Mouse (Mus musculus) adrenal gland, postnatal 10 days (tissue): ENCODE data around the gene Gpr18. TPM values are rescaled to one million over a fixed set of nuclear protein-coding genes. Genes with fewer than 3 reads are reported as not detected.

Source experiments
- DNase-seq: peaks from one replicate; pipeline ENCODE4 v3.0.0; 2021; ENCODE audit warnings: mixed read lengths
- total RNA-seq, 2 experiments: library from RNA; stranded (reverse); gene quantifications; 2 replicates each; pipeline ENCODE4 v1.2.3; 2021

Gene Gpr18
- total RNA-seq, 2 experiments from 2014 or later: 1.2 TPM

DNA sequence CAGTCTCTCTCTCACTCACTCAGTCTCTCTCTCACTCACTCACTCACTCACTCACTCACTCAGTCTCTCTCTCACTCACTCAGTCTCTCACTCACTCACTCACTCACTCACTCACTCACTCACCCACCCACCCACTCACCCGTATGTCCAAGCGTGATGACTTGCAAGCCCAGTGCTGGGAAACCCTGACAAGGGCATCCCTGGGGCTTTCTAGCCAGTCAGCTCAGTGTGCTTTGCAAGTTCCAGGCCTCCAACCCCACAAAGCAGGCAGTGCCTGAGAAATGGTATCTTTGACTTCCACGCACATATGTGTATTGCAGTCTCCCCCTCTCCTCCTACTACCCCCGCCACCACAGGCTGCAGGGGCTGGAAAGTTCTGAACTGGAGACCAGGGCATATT is 6.4 kb upstream of the Gpr18 start:
- no peak for DNase-seq

DNA sequence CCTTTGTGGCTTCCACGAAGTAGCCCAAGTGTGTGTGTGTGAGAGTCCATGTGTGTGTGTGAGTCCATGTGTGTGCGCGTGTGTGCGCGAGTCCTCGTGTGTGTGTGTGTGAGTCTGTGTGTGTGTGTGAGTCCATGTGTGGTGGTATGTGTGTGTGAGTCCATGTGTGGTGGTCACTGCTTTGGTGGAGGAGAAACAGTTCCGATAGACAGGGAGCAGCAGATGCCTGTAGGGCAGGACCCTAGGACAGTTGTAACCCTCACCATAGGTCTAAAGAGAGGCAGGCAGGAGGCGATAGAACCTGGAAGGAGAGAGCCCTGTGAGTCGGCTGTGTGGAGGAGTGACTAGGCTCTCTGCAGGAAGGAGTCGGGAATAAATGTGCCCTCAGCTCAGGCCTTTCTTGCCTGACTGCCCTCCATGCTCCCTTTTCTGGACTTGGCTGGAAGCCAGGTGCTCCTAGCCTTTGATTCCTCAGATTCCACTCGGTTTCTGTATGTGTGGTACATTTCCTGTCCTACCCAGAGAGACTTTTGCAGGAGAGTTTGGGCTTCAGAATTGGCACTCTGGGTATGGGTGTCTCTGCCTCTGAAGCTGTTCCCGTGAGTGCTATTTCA is 5.0 kb upstream of the Gpr18 start:
- DNase-seq: peak; percentile 46

DNA sequence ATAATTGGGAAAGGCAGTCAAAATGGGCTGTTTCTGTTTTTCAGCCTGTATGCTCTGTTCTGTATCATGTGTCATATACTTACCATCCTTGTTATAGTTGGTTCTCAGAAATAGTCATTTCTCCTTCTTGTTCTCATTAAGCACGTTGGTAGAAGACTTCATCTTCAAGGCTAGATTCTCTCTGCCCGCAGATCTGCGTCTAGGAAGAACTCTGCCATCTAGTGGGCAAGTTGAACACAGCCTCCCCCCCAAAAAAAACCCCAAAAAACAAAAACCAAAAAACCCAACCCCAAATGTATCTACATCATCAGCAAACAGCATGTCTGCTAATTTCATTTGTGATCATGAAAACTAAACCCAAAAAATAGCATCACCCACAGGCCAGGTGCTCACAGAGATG is 4.2 kb upstream of the Gpr18 start:
- DNase-seq: no peak

DNA sequence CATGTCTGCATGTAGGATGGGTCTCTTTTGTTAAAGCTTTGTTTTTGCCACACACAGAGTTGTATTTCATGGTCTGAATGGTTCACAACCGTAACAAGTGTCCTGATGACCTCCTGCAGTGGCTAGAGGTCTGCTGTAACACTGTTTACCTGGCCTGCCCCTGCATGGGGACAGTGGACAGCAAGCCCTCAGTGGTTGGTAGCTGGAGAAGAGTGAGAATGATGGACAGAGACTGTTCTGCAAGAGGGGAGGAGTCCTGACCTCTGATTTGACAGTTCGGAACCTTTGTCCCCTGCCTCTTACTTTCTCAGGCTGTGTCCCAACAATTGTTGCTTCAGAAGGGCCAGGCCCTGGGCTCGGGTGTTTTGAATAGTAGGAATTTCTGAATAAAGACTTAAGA is 2.7 kb upstream of the Gpr18 start:
- DNase-seq: no peak

DNA sequence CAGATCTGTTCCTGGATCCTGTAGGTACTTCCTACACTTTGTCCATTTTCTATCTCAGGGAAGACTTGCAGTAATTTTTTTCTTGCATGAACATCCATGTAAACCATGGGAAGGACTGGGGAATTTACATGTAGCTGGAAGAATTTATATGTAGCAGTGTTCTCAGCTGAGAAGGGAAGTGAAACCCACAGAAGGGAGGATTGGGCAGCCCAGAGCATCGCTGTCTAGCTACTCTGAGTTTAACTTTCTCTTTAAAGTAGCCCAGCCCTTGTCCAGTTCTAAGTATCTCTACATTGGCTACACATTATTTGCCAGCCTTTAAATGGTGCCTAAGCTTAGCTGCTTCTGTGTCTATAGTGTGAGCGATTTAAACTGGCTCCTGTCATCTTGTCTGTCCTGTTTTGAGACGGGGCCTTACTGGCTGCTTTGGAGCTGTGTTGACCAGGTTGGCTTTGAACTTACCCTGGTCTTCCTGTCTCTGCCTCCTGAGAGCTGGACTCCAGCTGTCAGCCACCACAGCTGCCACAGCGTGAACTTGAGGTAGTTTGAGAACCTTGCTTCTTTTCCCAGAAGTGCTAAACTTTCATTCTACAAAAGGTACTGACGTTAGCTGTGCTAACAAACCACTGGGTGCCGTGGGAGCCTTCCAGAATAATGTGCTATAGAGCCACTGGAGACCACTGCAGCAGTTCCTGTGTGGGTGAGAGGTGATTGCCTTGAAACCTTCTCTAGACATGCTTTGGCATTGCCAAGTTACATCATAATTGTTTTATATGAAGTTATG is 922 bp upstream of the Gpr18 start:
- no peak for DNase-seq

DNA sequence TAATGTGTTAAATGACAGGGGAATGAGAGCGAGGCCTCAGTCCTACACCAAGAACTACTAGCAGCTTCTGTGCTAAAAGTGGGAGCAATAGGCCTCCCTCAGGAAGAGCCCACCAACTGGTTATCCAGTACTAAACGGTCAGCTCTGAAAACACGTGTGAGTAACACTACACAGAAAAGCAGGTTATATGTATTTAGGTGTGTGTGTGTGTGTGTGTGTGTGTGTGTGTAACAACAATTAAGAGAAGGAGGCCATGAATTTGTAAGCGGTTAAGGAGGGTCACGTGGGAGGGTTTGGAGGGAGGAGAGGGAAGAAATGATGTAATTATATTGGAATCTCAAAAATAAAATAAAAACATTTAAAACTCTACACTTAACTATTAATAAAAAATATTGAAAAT is 438 bp downstream of the Gpr18 start:
- no peak for DNase-seq

DNA sequence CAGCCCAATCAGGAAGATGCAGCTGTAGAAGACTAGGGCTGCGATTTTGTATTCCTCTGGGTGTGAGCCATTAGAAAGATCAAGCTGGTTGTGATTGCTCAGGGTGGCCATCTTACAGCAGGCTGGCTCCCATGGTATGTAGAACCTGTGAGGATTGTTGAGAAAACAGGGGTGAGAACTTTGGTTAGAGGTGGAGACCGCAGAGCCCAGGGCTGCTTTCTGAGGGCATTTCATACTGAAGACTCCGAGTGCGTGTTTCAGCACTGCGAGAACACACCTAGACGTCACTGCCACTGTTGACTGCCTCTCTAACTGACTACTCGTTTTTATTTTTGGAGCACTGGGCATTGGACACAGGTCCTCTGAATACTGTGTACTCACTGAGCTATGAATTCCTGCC is 3.1 kb downstream of the Gpr18 start:
- DNase-seq: no peak

DNA sequence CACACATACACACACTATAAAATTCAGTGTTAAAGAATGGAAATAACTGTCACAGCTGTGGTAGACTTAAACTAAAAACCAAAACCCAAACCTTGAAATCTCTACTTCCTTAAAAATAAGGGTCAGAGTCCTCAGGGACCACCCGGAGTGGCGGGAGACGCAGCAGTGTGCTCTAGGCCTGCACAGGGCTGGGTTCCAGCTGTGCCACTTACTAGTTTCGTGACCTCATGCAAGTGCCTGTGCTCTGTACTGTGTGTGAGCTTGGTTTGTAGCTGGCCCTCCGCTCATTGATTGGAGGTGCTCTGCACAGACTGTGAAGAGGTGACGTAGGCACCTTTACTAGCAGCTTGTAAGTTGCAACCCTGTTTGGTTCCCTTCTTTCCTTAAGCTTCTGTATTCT is 5.7 kb downstream of the Gpr18 start:
- DNase-seq: no peak

DNA sequence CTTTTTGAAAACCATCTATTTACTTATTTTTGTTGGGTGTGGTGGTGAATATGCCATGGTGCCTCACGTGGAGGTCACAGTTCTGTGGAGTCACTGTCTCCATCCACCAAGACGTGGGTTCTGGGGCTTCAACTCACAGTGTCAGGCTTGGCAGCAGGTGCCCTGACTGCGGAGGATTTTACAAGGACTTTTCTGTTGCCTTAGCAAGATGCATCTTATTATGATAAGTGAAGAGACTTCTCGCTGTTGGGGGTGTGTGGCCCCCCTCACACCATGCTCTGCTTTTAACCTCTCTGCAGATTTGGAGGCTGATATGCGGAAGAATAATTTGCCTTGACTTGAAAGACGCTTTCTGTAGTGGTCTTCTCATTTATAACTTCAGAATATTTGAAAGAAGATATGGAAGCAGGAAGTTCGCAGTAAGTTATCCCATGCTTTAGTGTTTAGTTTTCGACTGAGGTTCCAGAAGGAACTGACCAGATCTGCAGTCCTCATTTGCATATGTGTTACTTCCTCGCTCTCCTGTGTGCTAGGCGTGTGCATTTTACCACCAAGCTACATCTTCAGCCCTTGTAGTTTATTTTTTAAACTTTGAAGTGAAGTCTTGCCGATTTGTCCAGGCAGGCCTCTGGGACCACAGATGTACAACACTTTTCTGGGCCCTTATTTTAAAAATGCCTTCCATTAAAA is 8.4 kb downstream of the Gpr18 start:
- no peak for DNase-seq

DNA sequence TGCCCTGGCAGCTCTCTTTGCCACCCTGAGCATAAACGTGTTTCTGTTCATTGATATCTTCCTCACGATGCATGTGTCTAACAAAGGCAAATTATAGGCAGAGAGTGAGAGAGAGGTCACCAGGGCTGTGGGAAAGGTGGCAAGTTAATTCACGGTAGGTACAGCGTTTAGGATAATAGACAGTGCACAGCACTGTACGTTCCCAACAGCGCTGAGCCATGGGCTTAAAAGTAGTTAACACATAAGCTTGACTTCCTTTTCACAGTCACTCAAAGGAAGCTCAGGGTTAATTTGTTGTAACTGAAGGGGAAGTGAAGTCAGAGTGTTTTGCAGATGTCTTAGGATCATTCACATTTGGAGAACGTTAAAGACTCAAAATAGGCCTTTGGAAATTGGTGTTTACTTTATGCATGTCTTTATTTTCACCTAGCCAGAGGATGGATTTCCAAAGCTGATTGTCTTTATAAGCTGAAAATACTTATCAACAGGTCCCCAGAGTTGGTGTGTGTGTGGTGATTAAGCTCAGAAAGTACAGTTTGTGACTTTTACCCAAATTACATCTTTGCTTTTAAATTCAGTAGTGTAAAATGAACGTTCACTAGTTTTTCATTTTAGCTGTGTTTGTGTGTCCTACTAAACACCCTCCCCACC is 9.1 kb downstream of the Gpr18 start:
- DNase-seq: no peak

DNA sequence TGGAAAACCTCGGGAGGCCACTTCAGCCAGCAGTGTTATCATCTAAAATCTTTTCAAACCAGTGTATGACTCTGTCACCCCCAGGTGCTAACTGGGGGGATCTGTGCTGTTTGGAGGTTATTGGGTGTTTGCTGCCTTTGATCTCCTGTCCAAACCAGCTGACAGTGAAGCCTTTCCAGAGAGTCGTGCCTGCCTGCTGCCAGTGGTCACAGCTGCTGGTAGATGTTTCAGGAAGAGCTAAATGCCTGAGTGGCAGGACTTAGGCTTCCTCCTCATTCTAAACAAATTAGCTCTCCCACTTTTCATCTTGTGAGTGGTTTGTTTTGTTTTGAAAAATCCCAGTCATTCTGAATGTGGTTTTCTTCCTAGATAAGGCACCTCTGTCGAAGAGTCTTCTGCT is 10.8 kb downstream of the Gpr18 start:
- DNase-seq: no peak

DNA sequence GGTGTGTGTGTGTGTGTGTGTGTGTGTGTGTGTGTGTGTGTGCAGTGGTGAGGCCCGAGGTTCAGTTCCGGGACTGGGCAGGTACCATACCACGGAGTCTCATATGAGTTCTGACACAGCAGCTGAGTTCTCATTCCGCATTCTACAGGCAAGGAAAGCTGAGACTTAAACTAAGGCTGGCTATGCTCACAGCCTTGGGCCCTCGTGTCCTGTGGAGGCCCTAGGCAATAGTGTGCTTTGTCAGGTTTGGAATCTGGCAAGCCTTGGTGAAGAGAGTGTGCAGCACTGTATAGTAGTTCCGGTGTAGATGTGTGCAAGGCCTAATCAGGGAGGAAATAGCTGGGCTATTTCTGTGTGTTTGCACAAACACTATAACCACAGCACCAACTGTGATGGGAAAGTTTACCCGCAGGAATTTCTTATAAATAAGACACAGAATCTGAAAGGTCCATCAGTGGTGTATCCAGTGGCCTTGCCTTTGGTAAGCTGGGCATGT is 12.2 kb downstream of the Gpr18 start:
- no peak for DNase-seq

DNA sequence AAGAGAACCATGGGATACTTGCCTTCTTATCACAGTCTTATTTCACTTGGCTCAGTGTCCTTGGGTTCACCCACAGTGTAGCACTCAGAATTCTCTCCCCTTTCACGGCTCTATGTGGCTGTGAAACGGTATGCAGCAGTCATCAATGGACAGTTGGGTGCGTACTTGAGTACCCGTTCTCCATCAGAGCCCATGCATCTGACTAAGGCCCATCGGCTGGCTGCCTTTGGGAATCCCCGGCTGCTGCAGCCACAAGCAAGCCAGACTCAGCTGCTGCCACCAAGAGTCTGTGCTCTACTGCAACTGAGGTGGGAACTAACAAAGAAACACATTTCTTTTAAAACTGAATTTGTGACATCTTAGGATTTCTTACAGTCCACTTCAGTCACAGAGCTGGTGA is 14.1 kb downstream of the Gpr18 start:
- DNase-seq: no peak

DNA sequence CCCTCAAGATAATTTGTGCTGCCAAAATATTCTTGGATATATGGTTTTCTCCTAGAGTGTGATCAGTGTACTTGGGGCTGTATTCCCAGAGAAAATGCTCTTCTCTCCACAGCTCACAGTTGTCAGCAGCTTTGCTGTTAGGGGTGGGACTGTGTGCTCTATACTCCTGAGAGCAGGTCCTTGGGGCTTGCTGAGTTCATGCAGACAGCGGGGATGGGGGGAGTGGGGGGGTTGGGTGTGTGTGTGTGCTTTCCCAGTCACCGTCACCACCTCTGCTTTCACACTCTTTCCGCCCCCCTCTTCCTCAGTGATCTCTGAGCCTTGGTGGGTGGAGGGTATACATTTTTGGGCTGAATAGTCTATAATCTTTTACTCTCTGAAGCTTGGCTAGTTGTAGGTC is 16.5 kb downstream of the Gpr18 start:
- DNase-seq: no peak

DNA sequence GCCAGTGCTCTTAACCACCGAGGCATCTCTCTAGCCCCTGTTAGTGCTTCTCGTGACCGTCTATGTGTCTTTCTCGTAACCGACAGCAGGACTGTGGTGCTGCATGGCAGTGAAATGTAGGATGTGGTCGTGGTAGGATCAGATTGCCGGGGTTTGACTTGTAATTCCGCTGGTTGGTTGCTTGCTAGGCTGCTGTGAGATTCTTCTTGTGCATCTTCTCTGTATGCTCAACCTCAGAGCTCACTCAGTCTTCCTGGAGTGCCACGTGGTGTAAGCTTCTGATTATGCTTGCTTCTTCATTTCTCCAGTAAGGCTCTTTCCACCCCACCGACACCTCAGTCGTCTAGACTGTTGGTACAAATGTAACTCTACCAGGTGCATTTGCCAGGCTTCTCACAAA is 17.1 kb downstream of the Gpr18 start:
- no peak for DNase-seq

DNA sequence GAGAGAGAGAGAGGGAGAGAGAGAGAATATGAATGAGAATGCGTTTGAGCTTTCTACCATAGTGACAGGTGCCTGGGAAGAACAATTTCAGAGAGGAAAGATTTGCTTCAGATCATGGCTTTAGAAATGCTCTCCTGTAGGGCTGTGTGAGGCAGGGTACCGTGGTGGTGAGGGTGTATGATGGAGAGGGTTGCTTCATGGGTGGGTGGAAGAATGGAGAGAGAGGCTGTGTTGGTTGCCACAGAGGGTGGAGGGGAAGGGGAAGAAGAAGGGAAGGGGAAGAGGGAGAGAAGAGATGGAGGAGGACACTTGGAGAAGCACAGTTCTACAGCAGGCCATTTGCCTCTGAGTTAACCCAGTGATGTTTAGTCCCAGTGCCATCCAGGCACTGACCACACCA is 17.8 kb downstream of the Gpr18 start:
- DNase-seq: no peak

DNA sequence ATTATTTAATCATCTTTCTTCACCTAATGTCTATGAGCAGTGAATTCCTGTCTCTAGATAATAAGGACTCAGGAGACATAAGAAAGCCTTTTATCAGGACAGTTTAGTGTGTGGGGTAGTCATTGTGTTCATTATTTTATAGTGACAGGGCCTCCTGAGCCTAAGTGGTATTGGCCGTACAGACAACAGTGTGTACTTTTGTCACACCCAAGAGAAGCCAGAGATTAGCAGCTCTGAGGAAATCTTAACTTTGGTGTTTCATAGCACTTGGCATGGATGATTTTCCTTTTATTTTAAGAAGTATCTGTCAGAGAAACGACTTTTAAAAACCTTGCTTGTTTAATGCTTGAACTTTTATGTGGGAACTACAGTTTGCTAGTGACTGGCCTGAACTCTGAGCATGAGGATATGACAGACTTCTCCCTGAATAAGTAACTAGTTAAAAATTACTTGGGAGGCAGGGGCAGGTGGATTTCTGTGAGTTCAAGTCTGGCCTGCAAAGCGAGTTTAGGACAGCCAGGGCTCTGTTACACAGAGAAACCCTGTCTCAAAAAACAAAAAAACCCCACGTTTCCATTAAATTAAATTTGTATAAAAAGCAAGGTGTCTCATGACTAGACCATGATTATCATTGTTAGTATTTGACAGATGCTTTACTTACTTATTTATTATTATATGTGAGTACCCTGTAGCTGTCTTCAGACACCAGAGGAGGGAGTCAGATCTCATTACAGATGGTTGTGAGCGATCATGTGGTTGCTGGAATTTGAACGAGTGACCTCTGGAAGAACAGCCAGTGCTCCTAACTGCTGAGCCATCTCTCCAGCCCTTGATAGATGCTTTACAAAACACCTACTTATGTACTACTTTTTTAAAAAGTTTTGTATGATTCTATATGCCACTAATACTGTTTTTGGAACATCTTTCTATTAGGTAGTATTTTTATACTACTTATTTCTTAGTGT is 19.2 kb downstream of the Gpr18 start:
- DNase-seq: no peak

DNA sequence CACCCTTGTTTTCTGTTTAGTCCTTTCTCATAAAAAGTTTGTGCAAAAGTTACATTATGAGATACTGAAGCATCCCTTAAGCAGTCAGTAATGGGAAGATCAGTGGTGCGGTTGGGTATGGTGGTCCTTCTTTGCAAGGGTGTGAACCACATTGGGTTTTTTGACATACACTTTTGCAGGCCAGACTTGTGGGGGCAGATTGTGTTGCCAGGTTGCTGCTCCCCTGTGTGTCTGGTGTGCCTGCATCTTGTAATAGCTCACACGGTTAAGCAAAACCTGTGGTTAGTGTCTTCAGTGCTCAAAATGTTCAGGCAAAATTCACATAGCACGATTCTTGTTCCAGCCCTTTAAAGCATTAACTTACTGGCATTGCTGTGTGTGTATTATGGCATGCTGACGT is 20.3 kb downstream of the Gpr18 start:
- DNase-seq: no peak

DNA sequence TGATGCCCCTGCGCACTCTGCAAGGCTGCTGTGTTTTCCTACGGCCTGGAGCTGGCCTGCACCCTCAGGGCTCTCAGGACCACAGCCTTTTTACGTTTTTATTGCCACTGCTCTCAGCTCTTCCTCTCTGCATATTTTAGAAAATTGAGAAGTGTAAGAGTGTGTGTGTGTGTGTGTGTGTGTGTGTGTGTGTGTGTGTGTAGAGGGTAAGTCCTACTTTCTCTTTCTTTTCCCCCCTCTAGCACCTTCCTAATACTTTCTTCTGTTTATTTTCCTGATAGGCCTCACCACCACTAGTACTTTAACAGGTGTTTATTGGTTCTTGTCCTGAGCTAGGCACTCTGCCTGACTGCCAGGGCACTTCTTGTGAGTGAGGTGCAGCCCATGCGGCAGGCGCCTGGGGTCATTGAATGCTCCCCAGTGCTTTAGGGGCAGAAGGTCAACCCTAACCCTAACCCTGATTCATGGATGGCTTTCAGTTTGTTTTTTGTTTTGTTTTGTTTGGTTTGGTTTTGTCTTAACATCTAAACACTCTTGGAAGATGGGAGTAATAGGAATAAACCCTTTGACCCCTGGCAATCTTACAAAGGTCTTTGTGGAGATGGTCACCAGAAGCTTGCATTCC is 21.0 kb downstream of the Gpr18 start:
- DNase-seq: no peak

DNA sequence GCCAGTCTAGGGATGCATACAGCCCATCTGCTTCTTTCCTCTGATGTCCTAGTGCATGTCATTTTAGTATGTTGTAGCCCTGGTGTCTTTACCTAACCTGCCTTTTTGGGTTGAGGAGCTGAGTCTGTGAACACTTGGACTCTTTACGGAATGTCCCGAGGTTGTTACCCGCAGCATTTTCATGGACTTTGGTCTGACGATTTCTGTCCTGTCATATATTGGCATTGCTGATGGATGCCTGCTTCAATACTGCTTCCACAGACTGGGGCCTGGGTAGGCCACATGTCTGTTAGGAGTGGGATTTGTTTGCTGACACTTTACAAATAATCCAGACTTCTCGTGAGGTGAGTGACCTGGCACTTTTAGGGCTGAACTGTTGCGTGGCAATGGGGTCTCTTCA is 21.8 kb downstream of the Gpr18 start:
- DNase-seq: no peak

DNA sequence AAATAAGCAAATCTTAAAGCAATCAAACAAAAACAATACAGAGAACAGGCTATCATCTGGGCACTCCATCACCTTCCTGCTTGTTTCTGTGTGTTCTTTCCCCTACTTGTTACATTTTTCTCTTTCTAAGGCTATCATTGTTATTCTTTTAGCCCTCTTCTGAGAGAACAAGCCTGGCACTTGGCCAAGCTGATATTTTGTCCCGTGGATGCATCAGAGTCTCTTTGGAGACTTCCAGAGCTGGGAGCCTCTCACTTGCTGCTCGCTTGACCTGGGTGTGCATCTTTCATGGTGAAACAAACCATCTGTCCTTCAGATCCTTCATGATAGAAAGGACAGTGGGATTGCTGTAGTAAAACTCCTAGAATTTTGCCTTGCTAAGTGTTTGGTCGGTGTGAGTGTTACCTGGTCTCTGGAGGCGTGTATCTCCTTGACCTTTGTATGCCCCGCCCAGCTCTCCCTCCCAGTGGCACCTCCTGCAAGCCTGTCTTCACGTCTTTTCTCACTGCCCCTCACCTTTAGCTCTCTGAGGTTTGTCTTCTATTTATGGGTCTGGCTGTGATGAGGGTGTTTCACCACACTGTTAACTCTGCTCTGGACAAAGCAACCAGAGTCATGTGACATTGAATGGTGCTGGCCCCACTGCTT is 31.3 kb downstream of the Gpr18 start:
- DNase-seq: peak; percentile 37
